9 mouse cellular contexts compared by ENCODE assay signal in the genomic region with DNA sequence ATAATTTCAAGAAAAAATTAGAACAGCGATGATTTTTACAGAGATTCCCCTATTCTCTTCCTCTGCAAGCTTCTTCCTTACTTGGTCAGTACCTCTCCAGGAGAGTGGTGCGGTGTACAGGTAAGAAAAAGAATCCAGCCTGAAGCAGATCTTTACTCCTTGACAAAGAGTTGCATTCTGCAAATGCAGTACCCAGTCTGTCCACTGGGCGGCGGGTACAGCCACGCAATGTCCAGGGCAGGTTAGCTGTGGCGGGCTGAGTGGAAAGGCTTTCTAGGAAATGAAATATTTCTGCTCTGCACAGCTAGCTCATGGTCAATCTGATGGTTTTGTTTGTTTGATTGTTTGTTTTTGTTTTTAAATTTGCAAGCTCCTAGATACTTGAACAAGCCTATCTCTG.
A peak's percentile ranks its signal among the peaks of the same experiment; 100 is the strongest.
DNase-seq lines count a peak whose midpoint lies in the region; ATAC-seq and TF ChIP-seq lines count a peak whose summit lies in the region.
"Had no signal": no experiment of that assay in that cellular context is flagged by ENCODE, and none has a peak within 500 bp of the region (broad histone marks: within the 10 kb centered on the region; RNA-seq: fewer than 3 reads in every experiment).

No protein-coding gene starts in this region.

- H3K4me3 ChIP-seq in ES-E14 (ENCODE audit: insufficient read depth in 1 of 2, low read depth in 1 of 2, low read length in 2 of 2, poor library complexity in 1 of 2, severe bottlenecking in 1 of 2) = peak overlapping the region in 1 of 2 experiments; percentile 6; a peak in 1 of 4 replicates
- no peak overlapping the region for H3K4me3 ChIP-seq in embryonic fibroblast, embryonic 13.5 days (ENCODE audit: insufficient read depth, low read length)
- no peak overlapping the region for H3K4me3 ChIP-seq in midbrain, embryonic 11.5 days (ENCODE audit: low read depth, low read length)
- H3K4me3 ChIP-seq: limb, embryonic 15.5 days had no signal

- peak; percentile 87 for TF ChIP-seq CTCF in embryonic fibroblast, embryonic 13.5 days (IDR thresholded peaks at IDR 0.05; ENCODE audit: borderline replicate concordance, insufficient read depth, low read length)

- no peaks in the 10 kb centered on the region for H3K27me3 ChIP-seq in midbrain, embryonic 11.5 days (ENCODE audit: control insufficient read depth, insufficient read depth, low read length)
- H3K27me3 ChIP-seq: limb, embryonic 15.5 days had no signal

- DNase-seq in ES-E14 (ENCODE audit: low read depth, low spot score) = peak; percentile 60
- DNase-seq in adrenal gland, postnatal 36 days = peak; percentile 81 to 86
- peak; percentile 81 to 90 for DNase-seq in heart, postnatal 14 days
- DNase-seq in left cerebral cortex, adult 18-20 months (ENCODE audit: low spot score in 2 of 2) = peak; percentile 79 to 93
- DNase-seq in midbrain, embryonic 11.5 days (ENCODE audit: low spot score, missing footprints) = peak; percentile 98
- peak; percentile 29 for DNase-seq in spleen, adult 12 weeks (ENCODE audit: low spot score)

- ATAC-seq in midbrain, embryonic 11.5 days (ENCODE audit: low FRiP score) = no peak
- no peak for ATAC-seq in erythroid progenitor cell, adult 5-6 weeks (replicated peaks; ENCODE audit: low FRiP score, poor library complexity, severe bottlenecking)

- no peak overlapping the region; the same call in 1 of the 2 replicates for H3K27ac ChIP-seq in ES-E14 (ENCODE audit: insufficient read depth, low read depth, low read length, poor library complexity, severe bottlenecking)
- H3K27ac ChIP-seq in embryonic fibroblast, embryonic 13.5 days (ENCODE audit: insufficient read depth, low read length) = no peak overlapping the region
- no peak overlapping the region for H3K27ac ChIP-seq in midbrain, embryonic 11.5 days (ENCODE audit: low read depth, low read length)
- H3K27ac ChIP-seq: limb, embryonic 15.5 days had no signal

- H3K9me3 ChIP-seq in ES-E14 (ENCODE audit: control insufficient read depth, insufficient read depth, low read depth, low read length) = no peaks in the 10 kb centered on the region
- H3K9me3 ChIP-seq in midbrain, embryonic 11.5 days (ENCODE audit: control insufficient read depth, low read length) = no peaks in the 10 kb centered on the region
- H3K9me3 ChIP-seq: limb, embryonic 15.5 days had no signal

- TF ChIP-seq POLR2A in embryonic fibroblast, embryonic 13.5 days (IDR thresholded peaks at IDR 0.05; ENCODE audit: low read depth, low read length) = no peak

- no peak overlapping the region for H3K4me2 ChIP-seq in midbrain, embryonic 11.5 days
- H3K4me2 ChIP-seq: limb, embryonic 15.5 days had no signal

- H3K9ac ChIP-seq in ES-E14 (ENCODE audit: insufficient read depth, low read depth, low read length, poor library complexity, severe bottlenecking) = no peak overlapping the region
- H3K9ac ChIP-seq in midbrain, embryonic 11.5 days (ENCODE audit: low read length) = no peak overlapping the region
- H3K9ac ChIP-seq: limb, embryonic 15.5 days had no signal

- WGBS in midbrain, embryonic 11.5 days = 13% methylated on average over 6 of the region's 6 CpGs

- in situ Hi-C loops in ES-E14 (cut with MboI; ENCODE audit: low sequenced_read_pairs in 2 of 2, unreplicated experiment in 2 of 2) = no loop called here

- peaks cover 0 to 6% of the 10 kb centered on the region in 2 experiments; a peak in 2 of 4 replicates for H3K4me1 ChIP-seq in ES-E14 (ENCODE audit: control insufficient read depth in 2 of 2, insufficient read depth in 2 of 2, low read length in 2 of 2, poor library complexity in 1 of 2)
- peaks cover 3% of the 10 kb centered on the region; the same call in 1 of the 2 replicates for H3K4me1 ChIP-seq in embryonic fibroblast, embryonic 13.5 days (ENCODE audit: control insufficient read depth, insufficient read depth, low read length)
- no peaks in the 10 kb centered on the region for H3K4me1 ChIP-seq in midbrain, embryonic 11.5 days (ENCODE audit: control insufficient read depth, insufficient read depth, low read length)

- H3K36me3 ChIP-seq in ES-E14 (ENCODE audit: control insufficient read depth, insufficient read depth, low read length, poor library complexity, severe bottlenecking) = no peaks in the 10 kb centered on the region
- H3K36me3 ChIP-seq in midbrain, embryonic 11.5 days (ENCODE audit: control insufficient read depth, insufficient read depth, low read length) = no peaks in the 10 kb centered on the region
- H3K36me3 ChIP-seq: limb, embryonic 15.5 days had no signal

- intact Hi-C loops in heart, postnatal 14 days (cut with DNase I) = loop anchor here (5.0 kb wide), 1 partner anchor 1754 kb away; no protein-coding TSS in a partner anchor

TF ChIP-seq in ES-E14, 5 proteins besides CTCF, POLR2A, EP300 and RAD21:
- TF ChIP-seq MAFK (IDR thresholded peaks at IDR 0.05; ENCODE audit: insufficient read depth, low read depth, low read length) (no peak), ZC3H11A (IDR thresholded peaks at IDR 0.05; ENCODE audit: borderline replicate concordance, low read depth, low read length) (peak; percentile 43; the same call in 1 of the 2 replicates)

Comparison
In these comparisons a context has a peak if more than half of its experiments do, and no peak if none do; other contexts are left out.
1. DNase-seq: peak in every context shown above with its lines; median percentile 98 in midbrain, embryonic 11.5 days; 86 in left cerebral cortex, adult 18-20 months; 86 in heart, postnatal 14 days; 84 in adrenal gland, postnatal 36 days; 60 in ES-E14; 29 in spleen, adult 12 weeks.